ENCODE assay signal across 11 mouse cellular contexts in genomic region chr6:30616491-30616941, GRCm38 (mm10). TPM values are rescaled to one million over a fixed set of nuclear protein-coding genes. Genes with fewer than 3 reads are reported as not detected.
A peak's percentile ranks its signal among the peaks of the same experiment; 100 is the strongest.
DNase-seq lines count a peak whose midpoint lies in the region; ATAC-seq lines count a peak whose summit lies in the region.
"Had no signal": no experiment of that assay in that cellular context is flagged by ENCODE, and none has a peak within 500 bp of the region (broad histone marks: within the 10 kb centered on the region; RNA-seq: fewer than 3 reads in every experiment).

No protein-coding gene starts in this region.

- H3K9ac ChIP-seq in kidney, embryonic 16.5 days (replicated peaks; ENCODE audit: low read length) = peak overlapping the region; percentile 32
- H3K9ac ChIP-seq in embryonic facial prominence, embryonic 15.5 days = no peak overlapping the region
- H3K9ac ChIP-seq in limb, embryonic 12.5 days (replicated peaks) = peak overlapping the region; percentile 18; the same call in 1 of the 2 replicates
- H3K9ac ChIP-seq in neural tube, embryonic 15.5 days (replicated peaks) = no peak overlapping the region

- H3K4me2 ChIP-seq in kidney, embryonic 16.5 days (replicated peaks; ENCODE audit: low read depth, low read length) = peak overlapping the region; percentile 52
- H3K4me2 ChIP-seq in embryonic facial prominence, embryonic 15.5 days (replicated peaks) = peak overlapping the region; percentile 38
- H3K4me2 ChIP-seq in limb, embryonic 12.5 days = peak overlapping the region; percentile 52
- no peak overlapping the region for H3K4me2 ChIP-seq in neural tube, embryonic 15.5 days

- no peaks in the 10 kb centered on the region for H3K27me3 ChIP-seq in kidney, embryonic 16.5 days (ENCODE audit: insufficient read depth, low read length)
- no peaks in the 10 kb centered on the region for H3K27me3 ChIP-seq in embryonic facial prominence, embryonic 15.5 days
- no peaks in the 10 kb centered on the region for H3K27me3 ChIP-seq in limb, embryonic 12.5 days
- H3K27me3 ChIP-seq in neural tube, embryonic 15.5 days (replicated peaks) = no peaks in the 10 kb centered on the region

- H3K4me3 ChIP-seq in kidney, embryonic 16.5 days (ENCODE audit: low read length) = no peak overlapping the region
- no peak overlapping the region for H3K4me3 ChIP-seq in embryonic facial prominence, embryonic 15.5 days (replicated peaks)
- 0 out of 2 replicates have a peak overlapping the region, but pooled peaks have one; percentile 6 for H3K4me3 ChIP-seq in limb, embryonic 12.5 days (replicated peaks)
- H3K4me3 ChIP-seq in neural tube, embryonic 15.5 days (replicated peaks) = no peak overlapping the region

- peaks cover 37% of the 10 kb centered on the region for H3K4me1 ChIP-seq in kidney, embryonic 16.5 days (ENCODE audit: insufficient read depth, low read length)
- H3K4me1 ChIP-seq in embryonic facial prominence, embryonic 15.5 days = peaks cover 55% of the 10 kb centered on the region
- peaks cover 48% of the 10 kb centered on the region for H3K4me1 ChIP-seq in limb, embryonic 12.5 days (replicated peaks)
- peaks cover 39% of the 10 kb centered on the region for H3K4me1 ChIP-seq in neural tube, embryonic 15.5 days

- no peak for ATAC-seq in kidney, embryonic 16.5 days (ENCODE audit: low FRiP score, low TSS enrichment)
- peak; percentile 30; the same call in 1 of the 2 replicates for ATAC-seq in embryonic facial prominence, embryonic 15.5 days (ENCODE audit: insufficient number of reproducible peaks, low FRiP score, low TSS enrichment, low read depth)
- peak; percentile 48 for ATAC-seq in limb, embryonic 12.5 days (ENCODE audit: insufficient number of reproducible peaks, insufficient read depth, low FRiP score, low TSS enrichment, low read depth)
- ATAC-seq in neural tube, embryonic 15.5 days (ENCODE audit: low FRiP score) = no peak

- no peaks in the 10 kb centered on the region for H3K9me3 ChIP-seq in kidney, embryonic 16.5 days (ENCODE audit: low read length)
- H3K9me3 ChIP-seq in embryonic facial prominence, embryonic 15.5 days (replicated peaks) = no peaks in the 10 kb centered on the region
- H3K9me3 ChIP-seq in limb, embryonic 12.5 days = no peaks in the 10 kb centered on the region
- H3K9me3 ChIP-seq in neural tube, embryonic 15.5 days (replicated peaks) = no peaks in the 10 kb centered on the region
- H3K9me3 ChIP-seq: megakaryocyte, embryonic 14.5 days had no signal

- no peaks in the 10 kb centered on the region for H3K36me3 ChIP-seq in kidney, embryonic 16.5 days (ENCODE audit: insufficient read depth, low read length)
- no peaks in the 10 kb centered on the region for H3K36me3 ChIP-seq in embryonic facial prominence, embryonic 15.5 days
- H3K36me3 ChIP-seq in limb, embryonic 12.5 days = no peaks in the 10 kb centered on the region
- H3K36me3 ChIP-seq in neural tube, embryonic 15.5 days = no peaks in the 10 kb centered on the region

- no peak for DNase-seq in kidney, postnatal 25 days
- DNase-seq in ovary, postnatal 10 days (ENCODE audit: low spot score) = no peak
- no peak for DNase-seq in testis, postnatal 10 days (ENCODE audit: low spot score)
- no peak for DNase-seq in thymus, postnatal 0 days (ENCODE audit: low spot score)
- DNase-seq: heart, postnatal 10 days had no signal

- peak overlapping the region; percentile 25 for H3K27ac ChIP-seq in kidney, embryonic 16.5 days (ENCODE audit: low read length)
- peak overlapping the region; percentile 89 for H3K27ac ChIP-seq in embryonic facial prominence, embryonic 15.5 days (replicated peaks)
- peak overlapping the region; percentile 95 for H3K27ac ChIP-seq in limb, embryonic 12.5 days
- peak overlapping the region; percentile 18; the same call in 1 of the 2 replicates for H3K27ac ChIP-seq in neural tube, embryonic 15.5 days (replicated peaks)

- 10% methylated on average over 8 of the region's 8 CpGs for WGBS in kidney, embryonic 16.5 days
- WGBS in embryonic facial prominence, embryonic 15.5 days = 4% methylated on average over 8 of the region's 8 CpGs
- 0% methylated on average over 8 of the region's 8 CpGs for WGBS in limb, embryonic 12.5 days
- WGBS in neural tube, embryonic 15.5 days = 6% methylated on average over 8 of the region's 8 CpGs

RNA-seq across cellular contexts. Expression of gene Cpa5, which starts 5.7 kb away (rescaled TPM):
- 0.64 and 0.66 TPM in 2 replicates for polyA plus RNA-seq in kidney, embryonic 16.5 days (2015; fragmentation: Nextera tagmentation; extraction: Ambion mirVana)
- 0.43 and 1.3 TPM in 2 replicates for polyA plus RNA-seq in embryonic facial prominence, embryonic 15.5 days (2015; fragmentation: Nextera tagmentation; extraction: Ambion mirVana)
- polyA plus RNA-seq in limb, embryonic 12.5 days (2016; fragmentation: Nextera tagmentation; extraction: Ambion mirVana) = 0.14 and 0.33 TPM in 2 replicates
- 0.11 TPM in 1 of 2 replicates, not detected in the other for polyA plus RNA-seq in neural tube, embryonic 15.5 days (2015; fragmentation: Nextera tagmentation; extraction: Ambion mirVana)
- polyA plus RNA-seq in thymus, postnatal 0 days (2015; fragmentation: Nextera tagmentation; extraction: Ambion mirVana) = not detected in 2 replicates

RNA-seq across cellular contexts. Expression of gene Cpa1, which starts 22.5 kb away (rescaled TPM):
- polyA plus RNA-seq in kidney, embryonic 16.5 days (2015; fragmentation: Nextera tagmentation; extraction: Ambion mirVana) = 1.8 and 2.4 TPM in 2 replicates
- 0.98 and 1.2 TPM in 2 replicates for polyA plus RNA-seq in embryonic facial prominence, embryonic 15.5 days (2015; fragmentation: Nextera tagmentation; extraction: Ambion mirVana)
- polyA plus RNA-seq in limb, embryonic 12.5 days (2016; fragmentation: Nextera tagmentation; extraction: Ambion mirVana) = 0.40 and 0.64 TPM in 2 replicates
- 0.50 and 7.6 TPM in 2 replicates for polyA plus RNA-seq in neural tube, embryonic 15.5 days (2015; fragmentation: Nextera tagmentation; extraction: Ambion mirVana)
- 0.23 and 0.30 TPM in 2 replicates for polyA plus RNA-seq in thymus, postnatal 0 days (2015; fragmentation: Nextera tagmentation; extraction: Ambion mirVana)

RNA-seq across cellular contexts. Expression of gene Cpa4, which starts 48.3 kb away (rescaled TPM):
- polyA plus RNA-seq in kidney, embryonic 16.5 days (2015; fragmentation: Nextera tagmentation; extraction: Ambion mirVana) = 0.12 and 0.14 TPM in 2 replicates
- polyA plus RNA-seq in embryonic facial prominence, embryonic 15.5 days (2015; fragmentation: Nextera tagmentation; extraction: Ambion mirVana) = 5.1 and 6.3 TPM in 2 replicates
- 1.9 TPM in 2 replicates for polyA plus RNA-seq in limb, embryonic 12.5 days (2016; fragmentation: Nextera tagmentation; extraction: Ambion mirVana)
- polyA plus RNA-seq in neural tube, embryonic 15.5 days (2015; fragmentation: Nextera tagmentation; extraction: Ambion mirVana) = 0.54 and 0.75 TPM in 2 replicates
- 0.09 TPM in 1 of 2 replicates, not detected in the other for polyA plus RNA-seq in thymus, postnatal 0 days (2015; fragmentation: Nextera tagmentation; extraction: Ambion mirVana)
- polyA plus RNA-seq: urinary bladder, adult 2 months had no signal

Comparison
In these comparisons a context has a peak if more than half of its experiments do, and no peak if none do; other contexts are left out.
1. ATAC-seq: peak in embryonic facial prominence, embryonic 15.5 days (single experiment) and limb, embryonic 12.5 days (single experiment); none in kidney, embryonic 16.5 days (single experiment) and neural tube, embryonic 15.5 days (single experiment).
2. H3K27ac ChIP-seq: peak in every context shown above with its lines; median percentile 95 in limb, embryonic 12.5 days; 89 in embryonic facial prominence, embryonic 15.5 days; 25 in kidney, embryonic 16.5 days; 18 in neural tube, embryonic 15.5 days.
3. H3K9ac ChIP-seq: peak in kidney, embryonic 16.5 days (single experiment) and limb, embryonic 12.5 days (single experiment); none in embryonic facial prominence, embryonic 15.5 days (single experiment) and neural tube, embryonic 15.5 days (single experiment).